Mouse (Mus musculus) lung, postnatal 4 days (tissue): ENCODE measurements around the gene Gm19345.

Experiments
- DNase-seq, 2 experiments: peaks; one replicate each; pipeline ENCODE4 v3.0.0; 2021

Gm19345 gene

DNA sequence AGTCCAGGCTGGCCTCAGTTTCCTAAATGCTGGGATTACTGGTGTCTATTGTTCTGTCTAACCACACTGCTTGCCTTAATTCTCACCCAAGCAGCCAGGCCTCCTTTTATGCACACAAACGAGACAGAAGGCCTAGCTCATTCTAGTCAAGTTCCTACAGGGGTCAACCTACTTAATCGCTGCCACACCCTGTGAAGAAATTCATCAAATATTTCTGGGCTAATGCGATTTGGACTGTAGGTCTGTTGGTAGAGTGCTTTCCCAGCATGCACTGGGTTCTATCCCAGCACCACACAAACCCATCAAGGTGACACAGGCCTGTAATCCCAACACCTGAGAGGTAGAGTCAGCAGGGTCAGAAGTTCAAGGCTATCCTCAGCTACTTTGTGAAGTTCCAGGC is 22.1 kb upstream of the Gm19345 start:
- no peak for DNase-seq

DNA sequence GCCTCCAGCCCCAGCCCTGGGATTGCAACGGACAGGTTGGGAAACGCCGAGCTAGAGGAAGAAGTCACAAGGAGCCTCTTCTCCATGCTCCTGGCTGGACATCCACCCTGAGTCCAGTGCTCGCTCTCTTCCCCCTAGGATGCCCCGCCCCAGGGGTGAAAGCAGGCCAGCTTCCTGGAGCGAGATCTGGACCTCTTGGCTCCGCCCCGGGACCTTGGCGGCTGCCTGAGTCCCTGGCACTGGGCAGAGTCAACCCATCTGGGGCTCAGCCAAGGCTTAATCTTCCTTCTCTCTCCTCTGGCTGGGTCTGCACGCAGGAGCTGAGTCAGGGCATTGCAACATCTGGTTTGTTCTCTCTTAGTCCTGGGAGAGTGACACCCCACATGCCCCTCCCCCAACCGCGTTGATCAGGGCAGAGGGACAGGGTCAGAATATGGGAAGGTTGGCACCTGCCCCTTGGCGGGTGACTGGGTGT is 21.1 kb upstream of the Gm19345 start:
- peak; percentile 89 to 93 for DNase-seq

DNA sequence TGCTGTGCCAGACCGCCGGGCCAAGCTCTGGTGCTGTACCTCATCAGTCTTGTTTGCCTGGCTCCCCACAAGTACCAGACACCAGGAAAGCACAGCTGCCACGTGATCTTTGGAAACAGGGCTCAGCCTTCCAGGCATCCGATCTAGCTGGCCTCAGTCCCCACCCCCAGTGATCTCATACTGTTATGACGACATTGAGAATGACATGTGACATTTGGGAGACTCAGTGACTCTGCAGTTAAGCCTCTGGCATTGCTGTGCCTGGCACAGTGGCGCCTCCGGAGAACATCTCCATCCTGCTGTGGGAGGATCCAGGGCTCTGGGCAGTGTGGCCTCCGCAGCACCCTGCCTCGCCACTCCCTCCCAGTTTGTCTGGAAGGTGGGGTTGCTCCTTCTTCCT is 20.0 kb upstream of the Gm19345 start:
- DNase-seq, result no peak

DNA sequence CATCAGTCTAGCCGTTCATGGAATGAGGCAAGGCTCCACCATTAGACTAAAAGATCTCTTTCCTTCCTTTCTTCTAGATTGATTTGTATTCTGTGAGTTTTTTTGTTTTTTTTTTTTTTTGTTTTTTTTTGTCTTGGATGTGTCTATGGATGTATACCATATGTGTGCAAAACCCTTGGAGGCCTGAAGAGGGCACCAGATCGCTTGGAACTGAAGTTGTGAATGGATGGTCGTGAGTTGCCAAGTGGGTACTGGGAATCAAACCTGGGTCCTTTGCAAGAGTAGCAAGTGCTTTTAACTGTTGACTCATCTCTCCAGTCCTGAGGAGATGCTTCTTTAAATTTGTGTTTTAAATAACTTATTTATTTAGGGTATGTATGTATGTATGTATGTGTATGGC is 17.7 kb upstream of the Gm19345 start:
- no peak for DNase-seq

DNA sequence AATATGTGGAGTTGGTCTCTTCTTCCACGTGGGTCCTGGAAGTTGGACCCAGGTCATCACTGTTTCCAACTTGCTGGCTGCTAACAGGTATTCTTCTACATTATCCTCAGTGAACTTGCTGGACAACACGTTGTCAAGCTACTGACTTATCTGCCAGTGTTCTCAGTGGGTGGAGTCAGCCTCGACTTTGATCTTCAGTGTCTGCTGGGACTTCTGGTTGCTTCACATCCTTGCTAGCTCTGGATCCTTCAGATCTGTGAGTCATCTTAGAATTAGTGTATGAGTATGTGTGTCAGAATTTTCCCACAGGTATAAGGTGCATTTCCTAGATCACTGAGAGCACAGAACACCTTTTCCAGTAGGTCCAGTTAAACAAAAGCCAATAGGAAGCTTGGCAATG is 15.0 kb upstream of the Gm19345 start:
- DNase-seq, result no peak

DNA sequence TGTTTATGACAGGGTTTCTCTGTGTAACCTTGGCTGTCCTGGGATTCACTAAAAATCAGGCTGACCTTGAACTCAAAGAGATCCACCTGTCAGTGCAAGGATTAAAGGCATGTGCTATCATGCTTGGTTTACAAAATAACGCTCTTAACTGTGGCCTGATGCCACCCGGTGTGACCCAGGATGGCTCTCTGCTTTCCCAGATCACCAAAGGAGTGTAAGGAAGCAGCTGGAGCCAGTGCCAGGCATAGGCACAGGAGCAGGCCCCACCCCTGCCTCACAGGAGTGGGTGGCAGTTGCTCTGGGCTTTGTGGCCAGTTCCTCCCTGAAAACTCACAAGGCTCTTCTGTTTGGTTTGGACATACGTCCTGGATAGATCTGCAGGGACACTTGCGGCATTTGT is 11.4 kb upstream of the Gm19345 start:
- DNase-seq, result no peak

DNA sequence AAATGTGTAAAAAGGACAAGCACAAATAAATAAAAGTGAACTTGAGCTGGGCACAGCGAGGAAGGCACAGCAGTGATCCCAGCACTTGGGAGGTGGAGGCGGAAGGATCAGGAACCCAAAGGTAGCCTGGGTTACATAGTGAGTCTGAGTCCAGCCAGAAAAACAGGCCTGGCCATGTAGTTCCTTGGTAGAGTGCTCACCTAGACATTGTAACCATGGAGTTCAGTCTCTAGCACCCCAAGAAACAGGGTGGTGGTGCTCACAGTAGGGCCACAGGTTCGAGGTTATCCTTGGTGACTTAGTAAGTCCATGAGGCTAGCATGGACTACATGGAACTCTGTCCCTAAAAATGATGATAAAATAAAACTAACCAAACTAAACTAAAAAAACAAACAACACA is 10.9 kb upstream of the Gm19345 start:
- DNase-seq, result no peak

DNA sequence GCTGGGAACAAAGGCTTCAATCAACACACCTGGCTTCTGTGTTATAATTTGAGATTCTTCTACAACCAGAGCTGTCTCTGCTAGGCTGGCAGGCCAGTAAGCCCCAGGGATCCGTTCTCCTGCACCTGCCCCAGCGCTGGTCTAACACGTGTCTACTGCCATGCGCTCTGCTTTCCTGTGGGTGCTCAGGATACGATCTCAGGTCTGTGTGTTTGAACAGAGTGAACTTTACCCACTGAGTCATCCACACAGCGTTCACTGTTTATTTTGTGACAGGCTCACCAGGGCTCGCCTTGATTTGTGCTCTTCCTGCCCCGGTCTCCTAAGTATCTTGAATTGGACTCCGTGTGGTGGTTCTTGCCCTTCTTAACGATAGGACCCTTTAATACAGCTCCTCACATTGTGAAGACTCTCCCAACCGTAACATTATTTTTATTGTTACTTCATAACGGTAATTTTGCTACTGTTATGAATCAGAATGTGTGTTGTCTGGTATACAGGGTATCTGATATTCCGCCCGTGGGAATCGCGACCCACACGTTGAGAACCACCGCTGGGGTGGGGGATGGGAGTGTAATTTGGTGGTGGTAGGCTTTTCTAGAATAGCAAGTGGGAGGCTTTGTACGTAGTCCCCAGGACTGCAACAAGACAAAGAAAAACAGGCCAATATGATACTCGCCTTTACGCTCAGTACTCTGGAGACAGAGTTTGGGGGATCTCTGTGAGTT is 10.0 kb upstream of the Gm19345 start:
- DNase-seq, result no peak

DNA sequence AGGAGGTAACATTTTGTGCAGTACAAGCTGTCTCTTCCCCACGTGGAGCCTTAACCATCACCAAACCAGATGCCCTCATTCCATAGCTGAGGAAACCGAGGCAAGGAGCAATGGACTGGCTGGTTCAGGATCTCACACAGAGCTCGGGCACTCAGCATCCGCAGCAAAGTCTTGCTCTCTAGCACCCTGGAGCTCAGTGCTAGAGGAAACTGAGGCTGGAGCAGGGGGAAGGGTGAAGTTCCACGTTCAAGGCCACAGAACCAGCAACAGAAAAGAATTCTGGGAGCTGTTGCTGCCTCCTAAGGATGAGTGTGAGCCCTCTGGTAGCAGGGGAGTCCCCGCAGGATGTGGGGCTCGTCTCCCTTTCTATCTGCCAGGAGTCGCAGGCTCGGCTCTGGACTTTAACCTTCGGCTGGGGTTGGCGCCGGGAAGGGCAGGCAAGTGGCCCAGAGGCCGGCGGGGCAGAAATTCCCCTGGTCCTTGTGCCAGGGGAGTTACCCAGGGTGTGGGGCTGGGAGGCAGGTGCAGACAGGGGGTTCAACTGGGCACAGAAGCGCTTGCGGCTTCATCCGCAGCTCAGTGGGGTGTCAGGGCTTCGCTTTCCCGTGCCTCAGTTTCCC is 8.8 kb upstream of the Gm19345 start:
- DNase-seq, result no peak

DNA sequence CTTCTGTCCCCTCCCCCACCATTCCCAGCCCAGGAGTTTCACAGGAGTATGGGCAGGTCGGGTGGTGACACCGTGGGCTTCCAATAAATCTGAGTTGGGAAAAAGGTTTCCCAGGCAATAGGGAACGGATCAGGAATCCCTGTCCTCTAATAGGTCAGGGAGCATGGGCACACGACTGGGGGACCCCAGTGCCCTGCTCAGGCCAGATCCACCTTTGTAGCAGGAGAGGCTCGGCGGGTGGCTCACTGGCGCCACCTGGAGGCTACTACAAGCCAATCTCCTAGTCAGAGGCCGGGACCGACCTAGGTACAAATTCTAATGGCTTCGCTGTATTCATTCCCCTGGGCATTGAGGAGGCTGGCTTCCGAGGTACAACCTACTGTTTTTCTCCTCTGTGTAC is 8.2 kb upstream of the Gm19345 start:
- peak; percentile 77 to 84 for DNase-seq

DNA sequence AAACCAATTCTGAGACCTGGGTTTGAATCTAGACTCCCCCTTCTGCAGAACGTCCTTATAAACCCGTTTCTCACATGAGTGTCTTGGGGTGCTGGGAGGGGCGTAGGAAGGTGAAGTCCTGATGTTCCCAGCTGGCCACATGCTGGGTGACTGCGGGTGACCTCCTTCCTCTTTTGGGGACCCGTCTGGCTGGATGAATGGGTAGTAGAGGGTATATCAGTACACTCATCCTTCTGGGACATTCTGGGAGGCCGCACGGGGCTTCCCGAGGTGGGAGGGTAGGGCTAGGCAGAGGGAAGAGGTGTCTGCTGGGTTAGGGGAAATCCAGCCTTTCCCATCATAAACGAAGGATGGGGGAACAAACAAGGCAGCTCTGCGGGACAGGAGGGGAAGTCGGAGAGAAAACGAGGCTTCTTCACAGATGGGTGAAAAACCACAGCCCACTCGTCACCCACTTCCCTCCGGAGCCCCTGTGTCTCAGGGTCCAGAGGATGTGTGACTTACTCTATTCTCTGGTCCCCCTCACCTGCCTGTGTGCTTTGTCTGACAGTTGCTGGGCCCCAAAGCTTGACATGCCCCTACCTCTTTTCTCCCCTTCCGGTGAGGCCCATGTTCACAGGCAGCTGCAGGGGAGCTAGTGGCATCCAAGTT is 7.2 kb upstream of the Gm19345 start:
- DNase-seq, result peak in 1 of 2 experiments; percentile 17

DNA sequence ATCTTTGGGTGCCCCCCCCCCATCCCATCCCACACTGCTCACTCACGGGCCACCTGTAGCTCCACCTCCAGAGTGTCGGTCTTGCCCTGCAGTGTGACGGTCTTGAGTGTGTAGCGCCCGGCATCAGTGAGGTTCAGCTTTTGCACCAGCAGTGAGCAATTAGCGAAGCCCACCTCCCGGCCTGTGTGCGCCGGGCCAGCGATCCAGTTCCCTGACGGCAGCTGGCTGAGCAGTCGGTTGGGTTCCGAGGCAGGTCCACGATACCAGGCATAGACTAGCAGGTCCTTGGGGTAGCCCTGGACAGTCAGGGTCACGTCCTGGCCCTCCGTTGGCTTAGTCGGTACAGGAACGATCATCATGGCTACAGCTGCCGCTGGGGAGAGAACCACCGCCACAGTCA is 1.7 kb downstream of the Gm19345 start:
- no peak for DNase-seq

DNA sequence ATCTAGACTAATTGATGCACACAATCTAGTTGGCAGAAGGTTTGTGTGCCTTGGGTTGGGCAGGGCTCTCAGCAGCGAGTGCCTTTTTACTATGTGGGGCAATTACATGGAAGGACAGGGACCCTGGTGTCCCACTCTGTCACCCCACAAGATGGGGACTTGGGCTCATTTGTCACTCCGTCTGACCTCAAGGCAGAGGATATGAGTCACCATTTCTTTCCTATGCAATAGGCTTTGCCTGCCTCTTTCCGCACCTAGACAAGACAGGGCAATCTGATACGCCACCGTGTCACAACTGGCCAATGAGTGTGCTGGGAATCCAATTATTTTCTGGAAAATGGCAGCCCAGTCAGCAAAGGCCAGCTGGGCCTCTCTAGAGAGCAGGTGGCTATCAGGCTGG is 3.9 kb downstream of the Gm19345 start:
- no peak for DNase-seq

DNA sequence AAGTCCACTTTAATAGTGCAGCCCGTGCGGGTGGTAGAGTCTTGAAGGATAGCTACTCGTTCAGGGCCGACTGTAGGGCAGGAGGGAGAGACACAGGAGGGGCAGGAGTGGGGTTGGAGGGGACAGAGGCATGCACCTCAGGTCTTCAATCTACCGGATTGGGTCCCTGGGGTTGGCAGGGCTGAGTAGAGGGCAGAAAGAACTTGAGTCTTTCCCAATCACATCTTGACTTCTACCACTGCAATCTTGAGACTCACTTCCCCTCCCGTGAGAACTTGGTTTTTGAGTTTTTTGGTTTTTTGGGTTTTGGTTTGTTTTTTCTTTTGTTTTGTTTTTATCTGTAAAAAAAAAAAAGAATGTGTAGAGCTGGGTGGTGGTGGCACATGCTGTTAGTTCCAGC is 4.5 kb downstream of the Gm19345 start:
- DNase-seq, result no peak

DNA sequence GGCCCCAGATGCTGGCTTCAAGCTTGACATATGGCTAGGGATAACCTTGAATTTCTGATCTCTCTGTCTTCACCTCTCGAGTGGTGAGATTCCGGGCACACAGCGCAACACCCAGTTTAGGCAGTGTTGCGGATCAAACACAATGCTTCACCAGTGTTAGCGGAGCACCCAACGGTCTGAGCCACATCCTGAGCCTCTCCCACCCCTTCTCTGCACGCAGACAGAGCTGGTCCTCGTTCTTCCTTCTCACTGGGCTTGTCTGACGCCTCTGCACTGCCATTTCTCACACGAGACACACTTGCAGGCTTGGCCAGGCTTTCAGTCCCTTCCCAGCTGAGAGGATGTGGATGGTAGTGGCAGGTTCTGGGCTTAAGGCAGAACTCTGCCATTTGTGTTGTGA is 7.9 kb downstream of the Gm19345 start:
- DNase-seq, result no peak

DNA sequence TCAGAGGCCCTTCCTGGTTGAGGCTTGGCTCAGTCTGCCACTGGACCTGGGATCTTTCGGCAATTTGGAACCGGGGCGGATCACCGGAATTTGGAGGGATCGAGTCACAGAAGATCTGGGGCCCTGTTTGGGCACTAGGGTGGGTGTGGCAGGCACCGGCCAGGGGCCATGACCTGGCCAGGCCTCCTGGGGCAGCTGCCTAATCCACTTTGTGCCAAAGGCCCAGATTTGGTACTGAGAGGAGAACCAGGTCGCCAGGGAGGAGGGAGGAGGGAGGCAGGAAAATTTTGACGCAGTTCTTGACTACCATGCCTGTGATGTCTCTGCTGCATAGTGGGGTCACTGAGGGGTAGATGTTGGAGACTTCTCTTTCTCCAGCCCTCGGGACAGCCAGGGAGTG is 9.4 kb downstream of the Gm19345 start, which contains the start of gene Ceacam16:
TSS of gene Ceacam16 (minus strand) at position 101 of the 400 bp plus-strand sequence.
- DNase-seq, result no peak

DNA sequence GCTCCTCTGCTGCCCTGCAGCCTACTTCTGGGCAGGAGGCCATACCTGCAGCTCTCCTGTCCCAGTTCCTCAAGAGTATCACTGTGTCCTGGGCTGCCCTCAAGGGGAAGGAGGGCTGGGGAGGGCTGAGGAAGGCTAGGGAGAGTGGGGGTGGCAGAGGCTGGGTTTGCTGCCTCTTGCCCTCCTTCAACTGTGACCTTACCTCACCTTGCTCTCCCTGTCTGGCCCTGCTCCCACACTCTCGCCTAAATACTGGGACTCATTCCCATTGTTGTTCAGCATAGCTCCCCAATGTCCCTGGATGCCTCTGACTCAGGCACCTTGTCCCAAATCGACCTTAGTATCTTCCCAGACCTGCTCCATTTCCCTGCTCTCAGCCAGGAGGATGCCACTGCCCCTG is 12.4 kb downstream of the Gm19345 start:
- DNase-seq, result no peak

DNA sequence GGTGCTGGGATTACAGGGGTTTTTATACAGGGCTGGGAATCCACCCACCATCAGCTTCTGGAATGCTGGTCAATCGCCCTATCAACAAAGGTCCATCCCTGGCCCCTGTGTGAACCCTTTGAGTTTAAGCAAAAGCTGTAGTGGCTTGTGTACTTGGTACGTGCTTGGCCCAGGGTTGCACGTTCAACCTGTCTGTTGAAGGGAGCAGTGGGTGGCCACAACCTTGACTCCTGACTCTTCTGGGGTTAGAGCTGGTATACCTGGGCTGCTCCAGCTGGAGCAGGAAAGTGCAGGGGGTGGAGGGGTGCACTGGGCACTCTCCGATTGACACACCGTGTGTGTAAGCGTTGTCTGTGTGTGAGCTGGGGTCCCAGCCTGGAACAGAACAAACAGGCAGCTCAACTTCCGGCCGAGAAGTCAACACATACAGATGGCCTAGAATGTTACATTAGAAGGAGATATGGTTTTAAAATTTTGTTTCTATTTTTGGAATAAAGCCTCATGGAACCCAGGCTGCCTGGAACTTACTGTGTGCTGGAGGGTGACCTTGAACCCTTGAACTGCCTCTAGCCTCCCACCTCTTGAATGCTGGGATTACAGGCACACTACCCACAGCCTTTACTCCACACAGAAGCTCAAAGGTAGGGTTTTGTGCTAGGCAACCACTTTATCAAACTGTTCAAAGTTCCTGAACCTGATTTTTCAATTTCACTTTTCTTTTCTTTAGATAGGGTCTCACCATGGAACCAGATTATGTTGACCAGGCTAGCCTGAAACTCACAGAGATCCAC is 13.6 kb downstream of the Gm19345 start:
- DNase-seq, result no peak

DNA sequence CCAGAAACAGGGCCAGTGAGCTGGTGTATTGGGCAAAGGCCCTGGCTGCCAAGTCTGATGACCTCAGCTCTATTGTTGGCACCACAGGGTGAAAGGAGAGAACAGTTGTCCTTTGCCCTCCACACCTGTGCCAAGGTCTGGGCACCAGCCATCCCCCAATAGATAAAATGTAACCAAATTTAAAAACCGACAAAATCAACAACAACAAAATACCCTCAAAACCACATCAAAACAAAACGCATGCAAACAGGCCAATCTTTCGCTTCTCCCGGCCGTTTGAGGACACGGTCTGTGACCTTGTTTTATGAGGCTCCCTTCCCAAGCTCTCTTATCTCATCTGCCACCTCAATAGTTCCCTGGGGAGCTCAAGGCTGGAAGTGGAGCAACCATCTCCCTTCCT is 14.7 kb downstream of the Gm19345 start:
- no peak for DNase-seq

DNA sequence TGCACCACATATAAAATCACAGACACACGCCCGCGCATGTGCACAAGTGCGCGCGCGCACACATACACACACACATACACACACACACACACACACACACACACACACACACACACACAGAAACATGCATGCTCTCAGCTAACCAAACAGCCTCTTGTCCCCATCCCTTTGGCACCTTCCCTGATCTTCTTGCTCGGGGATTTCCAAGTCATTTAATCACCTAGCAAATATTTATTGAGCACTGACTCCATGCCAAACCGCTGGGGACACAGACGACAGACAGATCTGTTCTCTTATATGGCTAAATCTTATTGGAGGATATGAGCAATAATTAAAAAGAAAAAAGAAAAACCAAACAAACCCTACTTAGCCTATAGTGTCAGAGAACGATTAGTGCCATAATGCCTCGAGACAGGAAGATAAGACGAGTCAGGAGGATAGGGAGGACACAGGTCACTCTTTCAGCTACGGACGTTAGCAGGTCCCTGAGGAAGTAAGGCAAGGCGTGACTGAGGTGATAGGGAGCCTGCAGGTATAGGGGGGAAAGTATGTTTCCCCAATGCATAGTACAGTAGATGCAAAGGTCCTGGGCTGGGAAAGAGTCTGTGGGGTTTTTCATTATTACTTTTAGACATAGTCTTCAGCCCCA is 16.1 kb downstream of the Gm19345 start:
- DNase-seq, result no peak

DNA sequence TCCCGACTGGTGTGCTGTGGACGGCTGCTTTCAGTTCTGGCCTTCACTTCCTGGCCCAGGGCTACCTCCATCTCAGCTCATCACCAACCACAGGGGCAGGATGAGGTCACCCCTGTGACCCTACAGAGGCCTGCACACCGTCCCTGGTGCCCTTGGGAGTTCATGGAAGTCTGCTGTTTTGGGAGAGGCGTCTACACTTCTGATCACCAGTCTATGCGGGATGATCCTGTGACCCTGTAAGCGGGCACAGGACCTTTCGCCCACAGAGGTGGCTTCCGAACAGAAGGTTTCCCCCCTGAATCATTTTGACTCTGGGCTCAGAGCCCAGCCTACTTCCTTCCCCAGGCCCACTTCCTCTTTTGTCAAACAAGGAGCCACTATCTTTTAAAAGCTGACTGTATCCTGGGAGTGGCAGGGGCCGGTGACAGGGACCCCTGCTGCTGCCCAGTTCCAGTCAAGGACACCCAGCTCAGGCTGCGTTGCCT is 19.4 kb downstream of the Gm19345 start:
- peak; percentile 64 to 65 for DNase-seq

DNA sequence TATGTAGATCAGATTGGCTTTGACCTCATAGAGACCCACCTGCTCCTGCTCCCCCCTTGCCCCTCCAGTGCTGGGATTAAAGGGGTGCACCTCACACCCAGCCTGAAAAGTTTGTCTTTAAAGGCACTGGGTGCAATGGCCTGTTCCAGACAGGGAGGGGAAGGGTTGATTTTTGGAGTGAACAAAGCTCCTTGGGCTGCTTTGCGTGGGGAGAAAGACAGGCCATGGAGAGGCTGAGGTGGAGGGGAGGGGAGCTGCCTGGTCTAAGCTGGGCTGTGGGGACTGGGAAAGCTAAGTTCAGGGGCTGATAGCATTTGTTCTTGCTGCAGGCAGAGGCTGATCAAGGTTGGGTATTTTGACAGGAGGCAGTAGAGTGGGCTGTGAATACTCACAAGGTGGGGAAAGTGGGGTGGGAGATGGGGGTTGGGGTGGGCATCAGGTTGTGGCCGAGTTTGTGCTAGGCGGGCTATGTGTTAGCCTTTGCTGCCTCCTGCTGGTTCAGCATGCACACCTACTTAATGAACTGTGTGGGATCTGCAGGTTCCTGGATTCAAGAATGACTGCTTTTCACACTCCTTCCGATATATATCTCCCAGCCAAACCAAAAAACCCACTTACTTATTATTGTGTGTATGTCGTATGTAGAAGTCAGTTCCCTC is 20.3 kb downstream of the Gm19345 start:
- DNase-seq, result peak; percentile 34 to 60
